Mouse (Mus musculus): Measurements from ENCODE around the gene Palld.
A peak's percentile ranks its signal among the peaks of the same experiment; 100 is the strongest.

The Palld gene

GRCm38 (mm10) chr8:61487597-61488156 lies 414.8 kb downstream of the Palld start, which contains the start of gene Cbr4:
TSS of gene Cbr4 (plus strand) at chr8:61487734.
- DNase-seq = peak; percentile 92 to 93

- no peak for DNase-seq
Observed at GRCm38 (mm10) chr8:61486923-61487529, 415.5 kb downstream of the Palld start.

- no peak for DNase-seq
Observed at GRCm38 (mm10) chr8:61480260-61480967, 422.1 kb downstream of the Palld start.

GRCm38 (mm10) chr8:61479506-61480214 lies 422.8 kb downstream of the Palld start:
- DNase-seq = peak; percentile 73 to 80

- no peak for DNase-seq
Observed at GRCm38 (mm10) chr8:61478793-61479192, 423.7 kb downstream of the Palld start.

- no peak for DNase-seq
Observed at GRCm38 (mm10) chr8:61478150-61478549, 424.3 kb downstream of the Palld start.

GRCm38 (mm10) chr8:61476160-61476559 lies 426.3 kb downstream of the Palld start:
- no peak for DNase-seq

- peak; percentile 19 to 64 for DNase-seq
Observed at GRCm38 (mm10) chr8:61475251-61475673, 427.2 kb downstream of the Palld start.

GRCm38 (mm10) chr8:61470213-61470612 lies 432.3 kb downstream of the Palld start:
- DNase-seq = no peak

GRCm38 (mm10) chr8:61467553-61467815 lies 435.0 kb downstream of the Palld start:
- DNase-seq = no peak

GRCm38 (mm10) chr8:61466696-61467552 lies 435.6 kb downstream of the Palld start:
- DNase-seq = no peak

GRCm38 (mm10) chr8:61464393-61464792 lies 438.1 kb downstream of the Palld start:
- no peak for DNase-seq

- DNase-seq = no peak
Observed at GRCm38 (mm10) chr8:61462221-61462620, 440.3 kb downstream of the Palld start.

All from kidney, postnatal 25 days (tissue).